In the genomic region with DNA sequence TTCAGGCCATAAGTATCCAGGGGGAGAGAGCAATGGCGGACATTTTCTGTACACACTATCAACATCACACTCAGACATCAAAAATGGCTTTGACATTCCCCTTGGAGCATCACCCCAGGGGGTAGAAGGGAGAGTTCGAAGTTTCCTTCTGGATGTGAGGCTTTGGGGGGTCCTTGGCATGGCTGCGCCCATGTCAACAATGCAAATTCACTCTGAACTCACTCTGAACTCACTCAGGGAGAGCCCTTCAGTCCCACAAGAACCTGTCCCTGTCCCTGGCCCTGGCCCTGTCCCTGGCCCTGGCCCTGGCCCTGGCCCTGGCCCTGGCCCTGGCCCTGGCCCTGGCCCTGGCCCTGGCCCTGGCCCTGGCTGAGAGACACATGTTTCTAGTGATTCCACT, we compare ENCODE assay signal across 23 mouse cellular contexts. TPM values are rescaled to one million over a fixed set of nuclear protein-coding genes. Genes with fewer than 3 reads are reported as not detected.
"Had no signal": no experiment of that assay in that cellular context is flagged by ENCODE, and none has a peak within 500 bp of the region (broad histone marks: within the 10 kb centered on the region; RNA-seq: fewer than 3 reads in every experiment).

No protein-coding gene starts in this region.

- DNase-seq: kidney, adult 2 months; kidney, postnatal 14 days; layer of hippocampus, adult 9-11 months; layer of hippocampus, postnatal 36 days; left cerebral cortex, postnatal 4 days; lung, adult 18-20 months; lung, postnatal 4 days; retina, postnatal 1 day; right cerebral cortex, postnatal 4 days; thymus, postnatal 4 days had no signal

- ATAC-seq: intestine, embryonic 16.5 days; lung, postnatal 0 days; midbrain, embryonic 15.5 days had no signal

- H3K36me3 ChIP-seq: kidney, embryonic 15.5 days; midbrain, embryonic 15.5 days; neural tube, embryonic 12.5 days; stomach, embryonic 15.5 days had no signal

- H3K9me3 ChIP-seq: kidney, embryonic 15.5 days; megakaryocyte, embryonic 14.5 days; midbrain, embryonic 15.5 days; neural tube, embryonic 12.5 days; stomach, embryonic 15.5 days had no signal

- H3K27me3 ChIP-seq: kidney, embryonic 15.5 days; megakaryocyte, embryonic 14.5 days; midbrain, embryonic 15.5 days; neural tube, embryonic 12.5 days; stomach, embryonic 15.5 days had no signal

- H3K9ac ChIP-seq: kidney, embryonic 15.5 days; liver, embryonic 14.5 days; midbrain, embryonic 15.5 days; neural tube, embryonic 12.5 days; stomach, embryonic 15.5 days had no signal

- H3K4me1 ChIP-seq: neural tube, embryonic 12.5 days had no signal

- H3K4me2 ChIP-seq: kidney, embryonic 15.5 days; midbrain, embryonic 11.5 days; midbrain, embryonic 15.5 days; neural tube, embryonic 12.5 days; stomach, embryonic 15.5 days had no signal

- H3K4me3 ChIP-seq: kidney, embryonic 15.5 days; megakaryocyte, embryonic 14.5 days; midbrain, embryonic 15.5 days; neural tube, embryonic 12.5 days; stomach, embryonic 15.5 days had no signal

- H3K27ac ChIP-seq: kidney, embryonic 15.5 days; liver, embryonic 14.5 days; midbrain, embryonic 15.5 days; neural tube, embryonic 12.5 days; stomach, embryonic 15.5 days had no signal

RNA-seq across cellular contexts. Expression of gene Actbl2, which starts 8.9 kb away (rescaled TPM):
- total RNA-seq: layer of hippocampus, postnatal 36 days; left cerebral cortex, postnatal 4 days; liver, adult 2 months; monocyte, adult 5-6 weeks had no signal
- polyA plus RNA-seq: intestine, embryonic 16.5 days; kidney, adult 2 months; kidney, embryonic 15.5 days; large intestine, adult 2 months; liver, adult 2 months; liver, embryonic 14.5 days; lung, postnatal 0 days; midbrain, embryonic 11.5 days; midbrain, embryonic 15.5 days; neural tube, embryonic 12.5 days; spleen, adult 2 months had no signal
